Mouse (Mus musculus): ENCODE measurements around the gene Rin3.

- TF ChIP-seq CTCF (IDR thresholded peaks at IDR 0.05; ENCODE audit: low read depth) (no peak), EP300 (IDR thresholded peaks at IDR 0.05; ENCODE audit: low read depth) (no peak; the same call in 1 of the 2 replicates)
Observed at GRCm38 (mm10) chr12:102422065-102422464, 139.2 kb downstream of the Rin3 start.
